Mouse (Mus musculus) hindbrain, embryonic 14.5 days (tissue): ENCODE results near the gene Desi1. TPM values are rescaled to one million over a fixed set of nuclear protein-coding genes. Genes with fewer than 3 reads are reported as not detected.

Experiments used
- ATAC-seq: fragments of 200-750 bp; cut with Nextera tagmentation; 2 replicates; pipeline ENCODE4 v1.8.0; 2017; ENCODE audit warnings: moderate number of reproducible peaks, mild to moderate bottlenecking, moderate TSS enrichment, moderate library complexity; ENCODE audit not compliant: low FRiP score
- DNase-seq: peaks from one replicate; pipeline ENCODE4 v3.0.0-alpha.2; 2015; ENCODE audit warnings: low spot score
- H3K27ac ChIP-seq: fragments of 300-500 bp; sonication (generic); 2 replicates; pipeline ENCODE4 v1.5.1; 2014; ENCODE audit warnings: mild to moderate bottlenecking, moderate library complexity
- H3K27me3 ChIP-seq: fragments of 300-500 bp; sonication (generic); 2 replicates; pipeline ENCODE4 v1.6.1; 2014; ENCODE audit warnings: mild to moderate bottlenecking, low read length, mixed read lengths; ENCODE audit not compliant: control insufficient read depth, insufficient read depth
- H3K36me3 ChIP-seq: fragments of 300-500 bp; sonication (generic); replicated peaks from 2 replicates; pipeline ENCODE4 v1.6.1; 2014; ENCODE audit not compliant: control insufficient read depth, insufficient read depth
- H3K4me1 ChIP-seq: fragments of 300-500 bp; sonication (generic); replicated peaks from 2 replicates; pipeline ENCODE4 v1.6.1; 2014; ENCODE audit warnings: antibody characterized with exemption, low read length, mixed read lengths; ENCODE audit not compliant: control insufficient read depth, insufficient read depth
- H3K4me2 ChIP-seq: fragments of 300-500 bp; sonication (generic); replicated peaks from 2 replicates; pipeline ENCODE4 v1.6.1; 2014; ENCODE audit warnings: mild to moderate bottlenecking, moderate library complexity
- H3K4me3 ChIP-seq: fragments of 300-500 bp; sonication (generic); replicated peaks from 2 replicates; pipeline ENCODE4 v1.5.1; 2014; ENCODE audit warnings: mild to moderate bottlenecking, low read length
- H3K9ac ChIP-seq: fragments of 300-500 bp; sonication (generic); 2 replicates; pipeline ENCODE4 v1.6.1; 2014
- H3K9me3 ChIP-seq: fragments of 300-500 bp; sonication (generic); 2 replicates; pipeline ENCODE4 v1.6.1; 2016; ENCODE audit warnings: low read length; ENCODE audit not compliant: control insufficient read depth
- whole genome bisulfite sequencing: fragments of 180-500 bp; shearing (Covaris S2); extraction: QIAGEN DNeasy Blood & Tissue Kit; methylation state at CpG from one replicate; pipeline ENCODE4 v1.1.7; 2014; 5-methylcytosine and 5-hydroxymethylcytosine counted together
- polyA plus RNA-seq: library from polyadenylated mRNA; unstranded; fragments of >200 nt; fragmentation: Nextera tagmentation; extraction: Ambion mirVana; gene quantifications from 2 replicates; pipeline ENCODE4 v1.2.1, GENCODE M21; 2014

The Desi1 gene
- polyA plus RNA-seq, result 53.2 and 61.3 TPM in 2 replicates

- no peak within 1 kb of the TSS for H3K4me3 ChIP-seq
- H3K36me3 ChIP-seq, result peaks cover 93% of the 10 kb centered on the region
- no peak within 1 kb of the TSS for H3K27ac ChIP-seq
- no peak within 1 kb of the TSS for H3K4me2 ChIP-seq
- WGBS, result 97% methylated on average over 4 of the region's 4 CpGs
- no peak within 1 kb of the TSS for H3K9ac ChIP-seq
- no peaks in the 10 kb centered on the region for H3K4me1 ChIP-seq
- ATAC-seq, result no peak
- no peak for DNase-seq
- H3K9me3 ChIP-seq, result no peaks in the 10 kb centered on the region
- H3K27me3 ChIP-seq, result no peaks in the 10 kb centered on the region
Measured at GRCm38 (mm10) chr15:82033762-82034161, at the start of gene Desi1. Gene Desi1 (minus strand): TSS chr15:82033862.

- WGBS, result 34% methylated on average over 7 of the region's 7 CpGs
- H3K27me3 ChIP-seq, result no peaks in the 10 kb centered on the region
- ATAC-seq, result 0 out of 2 replicates have a peak, but pooled peaks have one; percentile 24
Measured at GRCm38 (mm10) chr15:82081161-82081560, 47.5 kb upstream of the Desi1 start.

GRCm38 (mm10) chr15:82079883-82080282 is 46.2 kb upstream of the Desi1 start:
- 73% methylated on average over 10 of the region's 10 CpGs for WGBS
- Histone ChIP-seq H3K4me3 (no peak overlapping the region), H3K4me1 (no peaks in the 10 kb centered on the region), H3K4me2 (no peak overlapping the region), H3K36me3 (no peaks in the 10 kb centered on the region), H3K27ac (no peak overlapping the region), H3K9me3 (no peaks in the 10 kb centered on the region), H3K27me3 (no peaks in the 10 kb centered on the region), H3K9ac (no peak overlapping the region)
- no peak for DNase-seq
- no peak for ATAC-seq

More at GRCm38 (mm10) chr15:82081161-82081560, 47.5 kb upstream of the Desi1 start:
- Histone ChIP-seq H3K36me3 (no peaks in the 10 kb centered on the region), H3K27ac (no peak overlapping the region), H3K4me3 (no peak overlapping the region), H3K4me1 (no peaks in the 10 kb centered on the region), H3K4me2 (no peak overlapping the region), H3K9ac (no peak overlapping the region), H3K9me3 (no peaks in the 10 kb centered on the region)
- DNase-seq, result no peak

GRCm38 (mm10) chr15:82073490-82073889 is 39.8 kb upstream of the Desi1 start:
- H3K9ac ChIP-seq, result no peak overlapping the region
- H3K4me1 ChIP-seq, result no peaks in the 10 kb centered on the region
- no peak overlapping the region for H3K27ac ChIP-seq
- 89% methylated on average over 7 of the region's 7 CpGs for WGBS
- peaks cover 24% of the 10 kb centered on the region for H3K27me3 ChIP-seq
- ATAC-seq (no peak), DNase-seq (no peak)
- H3K4me3 ChIP-seq, result no peak overlapping the region
- no peaks in the 10 kb centered on the region for H3K36me3 ChIP-seq
- H3K4me2 ChIP-seq, result no peak overlapping the region
- H3K9me3 ChIP-seq, result no peaks in the 10 kb centered on the region

GRCm38 (mm10) chr15:82071816-82072469 is 38.3 kb upstream of the Desi1 start:
- ATAC-seq (no peak), DNase-seq (no peak)
- no peak overlapping the region for H3K27ac ChIP-seq
- H3K27me3 ChIP-seq, result peaks cover 27% of the 10 kb centered on the region
- no peak overlapping the region for H3K9ac ChIP-seq
- H3K4me2 ChIP-seq, result no peak overlapping the region
- WGBS, result 92% methylated on average over 26 of the region's 26 CpGs
- H3K9me3 ChIP-seq, result no peaks in the 10 kb centered on the region
- H3K4me3 ChIP-seq, result no peak overlapping the region
- no peaks in the 10 kb centered on the region for H3K4me1 ChIP-seq
- H3K36me3 ChIP-seq, result no peaks in the 10 kb centered on the region

GRCm38 (mm10) chr15:82069898-82070297 is 36.2 kb upstream of the Desi1 start, which contains the start of gene Mei1:
Gene Mei1 (plus strand): TSS chr15:82069996.
- Histone ChIP-seq H3K4me3 (peak within 1 kb of the TSS; percentile 15), H3K27me3 (peaks cover 31% of the 10 kb centered on the region), H3K36me3 (no peaks in the 10 kb centered on the region), H3K9me3 (no peaks in the 10 kb centered on the region), H3K4me2 (peak within 1 kb of the TSS; percentile 39), H3K9ac (no peak within 1 kb of the TSS), H3K4me1 (no peaks in the 10 kb centered on the region), H3K27ac (no peak within 1 kb of the TSS)
- no peak for ATAC-seq
- WGBS, result 20% methylated on average over 40 of the region's 40 CpGs
- DNase-seq, result no peak

- H3K36me3 ChIP-seq, result no peaks in the 10 kb centered on the region
- H3K27ac ChIP-seq, result no peak overlapping the region
Measured at GRCm38 (mm10) chr15:82065511-82065910, 31.8 kb upstream of the Desi1 start.

GRCm38 (mm10) chr15:82063909-82064308 is 30.2 kb upstream of the Desi1 start:
- Histone ChIP-seq H3K4me1 (no peaks in the 10 kb centered on the region), H3K4me2 (no peak overlapping the region), H3K36me3 (no peaks in the 10 kb centered on the region), H3K9ac (no peak overlapping the region), H3K9me3 (no peaks in the 10 kb centered on the region), H3K27me3 (peaks cover 21% of the 10 kb centered on the region), H3K4me3 (no peak overlapping the region), H3K27ac (no peak overlapping the region)
- ATAC-seq (no peak), DNase-seq (no peak)
- WGBS, result 76% methylated on average over 14 of the region's 14 CpGs

More at GRCm38 (mm10) chr15:82065511-82065910, 31.8 kb upstream of the Desi1 start:
- H3K27me3 ChIP-seq, result peaks cover 37% of the 10 kb centered on the region
- no peak for ATAC-seq
- peak; percentile 88 for DNase-seq
- no peaks in the 10 kb centered on the region for H3K9me3 ChIP-seq
- no peak overlapping the region for H3K4me2 ChIP-seq
- no peak overlapping the region; the same call in 1 of the 2 replicates for H3K9ac ChIP-seq
- WGBS, result 21% methylated on average over 7 of the region's 7 CpGs
- H3K4me3 ChIP-seq, result no peak overlapping the region
- H3K4me1 ChIP-seq, result no peaks in the 10 kb centered on the region

GRCm38 (mm10) chr15:82058719-82059201 is 25.1 kb upstream of the Desi1 start, which contains the start of gene 4930407I10Rik:
Gene 4930407I10Rik (plus strand): TSS chr15:82059151.
- no peak for ATAC-seq

More at GRCm38 (mm10) chr15:82058719-82059201, 25.1 kb upstream of the Desi1 start, which contains the start of gene 4930407I10Rik:
- no peak for DNase-seq
- H3K27ac ChIP-seq, result no peak within 1 kb of the TSS
- H3K36me3 ChIP-seq, result no peaks in the 10 kb centered on the region
- H3K4me3 ChIP-seq, result no peak within 1 kb of the TSS
- WGBS, result 83% methylated on average over 1 of the region's 1 CpGs
- H3K9me3 ChIP-seq, result no peaks in the 10 kb centered on the region
- 0 out of 2 replicates have a peak, but pooled peaks cover 4% of the 10 kb centered on the region for H3K27me3 ChIP-seq
- H3K9ac ChIP-seq, result no peak within 1 kb of the TSS
- no peaks in the 10 kb centered on the region for H3K4me1 ChIP-seq
- no peak within 1 kb of the TSS for H3K4me2 ChIP-seq
